Mouse (Mus musculus) E14TG2a.4 (cell line): ENCODE measurements around the gene Oit1.

Source experiments
- CTCF ChIP-seq: conservative IDR thresholded peaks from 2 replicates; pipeline ENCODE4 v1.5.1; 2014; ENCODE audit warnings: low read length
- NANOG ChIP-seq: IDR thresholded peaks from 2 replicates; pipeline ENCODE4 v1.6.1; 2014; ENCODE audit warnings: borderline replicate concordance, low read length, mixed read lengths
- POU5F1 ChIP-seq: IDR thresholded peaks from 2 replicates; pipeline ENCODE4 v1.6.1; 2014; ENCODE audit warnings: low read length, borderline replicate concordance

DNA sequence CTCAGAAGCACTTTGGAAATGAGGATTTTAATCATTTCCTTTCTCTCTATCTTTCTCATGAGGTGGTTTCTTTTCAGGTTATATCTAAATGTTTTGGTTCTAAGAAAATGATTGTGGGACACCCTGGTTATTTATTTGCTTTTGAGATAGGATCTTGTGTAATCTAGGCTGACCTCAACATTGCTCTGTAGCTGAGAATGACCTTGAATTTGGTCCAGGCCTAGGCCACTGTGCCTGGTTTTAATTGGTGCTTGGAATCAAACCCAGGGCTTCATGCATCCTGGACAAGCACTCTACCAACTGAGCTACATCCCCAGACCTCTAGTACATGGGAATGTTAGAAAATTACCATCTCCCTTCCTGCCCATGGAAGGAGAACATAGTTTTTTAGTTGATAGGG, 74.5 kb downstream of the Oit1 start:
- no peak for TF ChIP-seq CTCF
- no peak for TF ChIP-seq POU5F1
- TF ChIP-seq NANOG: no peak
